Mouse (Mus musculus): ENCODE results near the gene Cdkn2c.

DNA sequence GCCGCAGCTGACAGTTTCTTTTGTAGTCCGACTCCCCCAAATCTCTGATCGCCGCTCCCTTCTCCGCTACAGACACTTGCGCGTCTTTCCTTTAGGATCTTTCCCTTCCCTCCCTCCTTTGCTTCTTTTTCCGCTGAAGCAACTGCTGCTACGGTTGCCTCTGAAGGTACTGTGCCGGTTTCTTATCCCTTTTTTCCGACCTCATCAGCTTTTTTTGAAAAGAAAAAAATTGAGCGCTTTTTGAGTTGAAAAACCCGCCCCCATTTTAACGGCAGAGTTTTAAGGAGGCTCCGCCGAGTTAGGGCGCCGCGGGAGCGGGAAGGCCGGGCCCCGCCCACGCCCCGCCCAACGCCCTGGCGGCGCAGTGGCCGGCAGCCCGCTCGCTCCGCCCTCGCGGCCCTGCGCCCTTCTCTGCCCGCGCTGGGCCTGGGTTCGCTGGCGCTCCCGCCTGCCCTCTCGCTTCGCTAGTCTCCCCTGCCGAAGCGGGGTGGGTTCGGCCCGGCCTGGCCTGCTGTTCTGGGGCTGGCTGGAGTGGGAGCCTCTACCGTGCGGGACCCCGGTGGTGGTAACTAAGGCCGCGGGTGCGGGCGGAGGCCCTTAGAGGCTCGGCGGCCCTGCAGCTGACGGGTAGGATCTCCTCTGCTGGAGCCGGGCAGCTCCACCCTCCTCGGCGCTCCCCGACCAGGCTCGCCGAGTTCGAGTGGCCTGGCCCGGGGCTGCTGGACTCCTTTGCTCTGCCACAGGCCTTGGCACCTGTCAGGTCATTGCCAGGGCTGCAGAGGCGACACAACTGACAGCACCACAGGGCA, at the start of gene Cdkn2c:
- TF ChIP-seq CTCF (IDR thresholded peaks at IDR 0.05; ENCODE audit: insufficient read depth, low read depth, low read length): no peak
- TF ChIP-seq POLR2A (IDR thresholded peaks at IDR 0.05; ENCODE audit: insufficient read depth, low read depth, low read length): peak; percentile 52; the same call in 1 of the 2 replicates

Measured in olfactory bulb, adult 2 months (tissue).